Mouse (Mus musculus) kidney, adult 9 months (tissue): ENCODE measurements around the gene Ercc6l2.

Experiments
- DNase-seq: peaks from one replicate; pipeline ENCODE4 v3.0.0; 2022

Gene Ercc6l2

DNA sequence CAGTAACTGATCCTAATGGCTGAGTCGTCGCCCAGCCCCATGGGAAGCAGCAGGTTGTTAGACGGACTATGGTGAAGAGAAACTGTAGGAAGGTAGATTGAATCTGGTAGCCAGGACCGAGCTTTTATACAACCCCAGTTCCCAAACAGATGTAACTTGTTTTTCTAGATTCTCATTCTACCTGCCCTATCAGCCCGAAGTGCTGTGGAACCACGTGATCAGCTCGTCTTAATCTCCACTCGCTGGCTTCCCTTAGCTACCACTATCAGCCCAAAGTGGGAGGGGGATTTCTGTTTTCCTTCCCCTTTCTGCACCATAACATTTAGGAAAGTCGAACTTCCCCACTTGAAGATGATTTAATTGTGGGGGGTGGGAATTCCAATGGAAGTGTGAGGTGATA lies 121.3 kb downstream of the Ercc6l2 start:
- DNase-seq, result no peak

GRCm38 (mm10) chr13:63940257-63940656 lies 125.2 kb downstream of the Ercc6l2 start:
- no peak for DNase-seq

GRCm38 (mm10) chr13:63941170-63941569 lies 126.1 kb downstream of the Ercc6l2 start:
- no peak for DNase-seq

DNA sequence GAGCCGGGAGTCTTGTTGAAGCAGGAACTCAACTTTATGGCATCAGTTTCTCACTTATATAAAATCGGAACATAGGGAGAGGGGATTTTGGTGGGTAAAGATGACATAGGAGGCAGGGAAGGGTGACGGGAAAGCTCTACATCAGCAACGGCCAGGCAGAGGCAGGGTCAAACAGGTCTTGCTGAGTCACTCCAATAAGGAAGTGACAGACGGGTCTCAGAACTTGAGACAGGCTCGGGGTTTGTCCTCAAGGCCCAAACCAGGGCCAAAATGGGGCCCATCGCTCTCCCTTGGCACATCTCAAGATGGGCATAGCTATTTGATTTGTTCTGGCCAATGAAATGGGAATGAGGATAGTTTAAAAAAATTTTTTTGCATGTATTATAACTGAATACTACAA lies 128.6 kb downstream of the Ercc6l2 start:
- DNase-seq, result no peak

DNA sequence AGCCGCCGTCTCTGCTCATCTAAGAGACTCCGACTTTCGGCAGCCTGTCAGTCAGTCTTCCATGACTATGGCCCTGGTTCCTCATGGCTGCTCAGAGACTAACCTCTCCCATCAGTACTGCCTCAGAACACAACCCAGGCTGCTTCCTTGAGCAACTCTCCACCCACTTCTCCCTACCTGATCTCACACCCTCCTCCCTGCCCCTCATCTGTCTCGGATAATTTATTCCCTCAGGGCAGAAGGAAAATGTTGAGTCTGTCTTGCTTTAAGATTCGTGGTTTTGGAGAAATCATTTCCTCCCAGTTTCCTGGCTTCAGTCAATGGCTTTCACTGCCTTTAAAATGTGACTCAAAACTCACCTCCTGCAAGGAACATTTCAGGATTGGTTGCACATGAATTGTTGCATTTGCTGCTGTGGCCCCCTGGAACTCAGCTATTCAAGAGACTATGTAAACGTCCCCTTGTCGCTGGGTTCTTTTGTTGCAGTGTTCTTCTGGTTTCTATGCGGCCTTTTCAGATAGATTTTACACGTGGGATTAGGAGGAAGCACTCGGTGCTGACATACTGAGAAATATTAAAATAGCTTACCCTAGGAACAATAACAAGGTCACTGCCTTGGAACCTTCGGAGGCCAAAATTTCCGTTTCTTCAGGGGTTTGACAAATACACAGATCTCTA lies 129.4 kb downstream of the Ercc6l2 start:
- DNase-seq, result no peak
